Mouse (Mus musculus): Measurements from ENCODE around the gene Hps6. TPM values are rescaled to one million over a fixed set of nuclear protein-coding genes. Genes with fewer than 3 reads are reported as not detected.

Hps6 gene
- polyA plus RNA-seq, 1 experiment from 2014 or later, result 7.2 TPM

- Histone ChIP-seq H3K9me3 (ENCODE audit: control insufficient read depth, low read length) (no peaks in the 10 kb centered on the region; the same call in 1 of the 2 replicates), H3K4me3 (ENCODE audit: low read length) (no peak overlapping the region), H3K36me3 (ENCODE audit: control insufficient read depth, insufficient read depth, low read length) (no peaks in the 10 kb centered on the region), H3K4me2 (ENCODE audit: low read length) (no peak overlapping the region), H3K27me3 (replicated peaks; ENCODE audit: control insufficient read depth, insufficient read depth, low read length) (no peaks in the 10 kb centered on the region), H3K4me1 (ENCODE audit: control insufficient read depth, insufficient read depth, low read depth, low read length) (no peaks in the 10 kb centered on the region), H3K27ac (ENCODE audit: low read depth, low read length) (no peak overlapping the region), H3K9ac (ENCODE audit: low read depth, low read length) (no peak overlapping the region)
- 86% methylated on average over 6 of the region's 6 CpGs for WGBS
- no peak for ATAC-seq
Observed at GRCm38 (mm10) chr19:46024959-46025358, 21.7 kb downstream of the Hps6 start.

GRCm38 (mm10) chr19:46026567-46026966, 23.3 kb downstream of the Hps6 start:
- ATAC-seq, result no peak
- H3K36me3 ChIP-seq (ENCODE audit: control insufficient read depth, insufficient read depth, low read length), result no peaks in the 10 kb centered on the region
- WGBS, result 47% methylated on average over 8 of the region's 8 CpGs
- no peaks in the 10 kb centered on the region for H3K4me1 ChIP-seq (ENCODE audit: control insufficient read depth, insufficient read depth, low read depth, low read length)
- H3K27ac ChIP-seq (ENCODE audit: low read depth, low read length), result no peak overlapping the region
- H3K4me2 ChIP-seq (ENCODE audit: low read length), result no peak overlapping the region
- H3K9ac ChIP-seq (ENCODE audit: low read depth, low read length), result no peak overlapping the region
- no peaks in the 10 kb centered on the region; the same call in 1 of the 2 replicates for H3K9me3 ChIP-seq (ENCODE audit: control insufficient read depth, low read length)
- H3K4me3 ChIP-seq (ENCODE audit: low read length), result no peak overlapping the region
- no peaks in the 10 kb centered on the region for H3K27me3 ChIP-seq (replicated peaks; ENCODE audit: control insufficient read depth, insufficient read depth, low read length)

- Histone ChIP-seq H3K27me3 (replicated peaks; ENCODE audit: control insufficient read depth, insufficient read depth, low read length) (no peaks in the 10 kb centered on the region), H3K9me3 (ENCODE audit: control insufficient read depth, low read length) (no peaks in the 10 kb centered on the region; the same call in 1 of the 2 replicates), H3K9ac (ENCODE audit: low read depth, low read length) (no peak overlapping the region), H3K4me3 (ENCODE audit: low read length) (no peak overlapping the region), H3K36me3 (ENCODE audit: control insufficient read depth, insufficient read depth, low read length) (peaks cover 14% of the 10 kb centered on the region), H3K4me1 (ENCODE audit: control insufficient read depth, insufficient read depth, low read depth, low read length) (no peaks in the 10 kb centered on the region), H3K27ac (ENCODE audit: low read depth, low read length) (no peak overlapping the region), H3K4me2 (ENCODE audit: low read length) (no peak overlapping the region)
- 75% methylated on average over 11 of the region's 11 CpGs for WGBS
- no peak for ATAC-seq
Observed at GRCm38 (mm10) chr19:46028747-46029320, 25.5 kb downstream of the Hps6 start.

GRCm38 (mm10) chr19:46029652-46030051, 26.3 kb downstream of the Hps6 start:
- Histone ChIP-seq H3K4me3 (ENCODE audit: low read length) (no peak overlapping the region), H3K9ac (ENCODE audit: low read depth, low read length) (no peak overlapping the region), H3K4me2 (ENCODE audit: low read length) (no peak overlapping the region), H3K36me3 (ENCODE audit: control insufficient read depth, insufficient read depth, low read length) (peaks cover 22% of the 10 kb centered on the region), H3K4me1 (ENCODE audit: control insufficient read depth, insufficient read depth, low read depth, low read length) (no peaks in the 10 kb centered on the region), H3K27ac (ENCODE audit: low read depth, low read length) (no peak overlapping the region), H3K27me3 (replicated peaks; ENCODE audit: control insufficient read depth, insufficient read depth, low read length) (no peaks in the 10 kb centered on the region), H3K9me3 (ENCODE audit: control insufficient read depth, low read length) (no peaks in the 10 kb centered on the region; the same call in 1 of the 2 replicates)
- no peak for ATAC-seq
- WGBS, result 96% methylated on average over 1 of the region's 1 CpGs

GRCm38 (mm10) chr19:46030196-46030983, 27.1 kb downstream of the Hps6 start:
- Histone ChIP-seq H3K4me1 (ENCODE audit: control insufficient read depth, insufficient read depth, low read depth, low read length) (no peaks in the 10 kb centered on the region), H3K27me3 (replicated peaks; ENCODE audit: control insufficient read depth, insufficient read depth, low read length) (no peaks in the 10 kb centered on the region), H3K9me3 (ENCODE audit: control insufficient read depth, low read length) (no peaks in the 10 kb centered on the region; the same call in 1 of the 2 replicates), H3K4me2 (ENCODE audit: low read length) (no peak overlapping the region), H3K9ac (ENCODE audit: low read depth, low read length) (no peak overlapping the region), H3K4me3 (ENCODE audit: low read length) (no peak overlapping the region), H3K36me3 (ENCODE audit: control insufficient read depth, insufficient read depth, low read length) (peaks cover 30% of the 10 kb centered on the region), H3K27ac (ENCODE audit: low read depth, low read length) (no peak overlapping the region)
- no peak for ATAC-seq
- 95% methylated on average over 10 of the region's 10 CpGs for WGBS

GRCm38 (mm10) chr19:46031689-46032432, 28.6 kb downstream of the Hps6 start:
- ATAC-seq, result no peak
- Histone ChIP-seq H3K27ac (ENCODE audit: low read depth, low read length) (no peak overlapping the region), H3K4me2 (ENCODE audit: low read length) (no peak overlapping the region), H3K4me1 (ENCODE audit: control insufficient read depth, insufficient read depth, low read depth, low read length) (peaks cover 5% of the 10 kb centered on the region), H3K4me3 (ENCODE audit: low read length) (no peak overlapping the region), H3K9me3 (ENCODE audit: control insufficient read depth, low read length) (no peaks in the 10 kb centered on the region; the same call in 1 of the 2 replicates), H3K27me3 (replicated peaks; ENCODE audit: control insufficient read depth, insufficient read depth, low read length) (no peaks in the 10 kb centered on the region), H3K36me3 (ENCODE audit: control insufficient read depth, insufficient read depth, low read length) (peaks cover 38% of the 10 kb centered on the region), H3K9ac (ENCODE audit: low read depth, low read length) (no peak overlapping the region)
- WGBS, result 65% methylated on average over 9 of the region's 9 CpGs

- WGBS, result 87% methylated on average over 26 of the region's 26 CpGs
- H3K4me2 ChIP-seq (ENCODE audit: low read length), result no peak overlapping the region
- H3K9me3 ChIP-seq (ENCODE audit: control insufficient read depth, low read length), result no peaks in the 10 kb centered on the region; the same call in 1 of the 2 replicates
- no peak overlapping the region for H3K27ac ChIP-seq (ENCODE audit: low read depth, low read length)
- no peaks in the 10 kb centered on the region for H3K27me3 ChIP-seq (replicated peaks; ENCODE audit: control insufficient read depth, insufficient read depth, low read length)
- peaks cover 16% of the 10 kb centered on the region for H3K4me1 ChIP-seq (ENCODE audit: control insufficient read depth, insufficient read depth, low read depth, low read length)
- no peak for ATAC-seq
- H3K4me3 ChIP-seq (ENCODE audit: low read length), result no peak overlapping the region
- peaks cover 38% of the 10 kb centered on the region for H3K36me3 ChIP-seq (ENCODE audit: control insufficient read depth, insufficient read depth, low read length)
- no peak overlapping the region for H3K9ac ChIP-seq (ENCODE audit: low read depth, low read length)
Observed at GRCm38 (mm10) chr19:46032731-46033510, 29.6 kb downstream of the Hps6 start.

- Histone ChIP-seq H3K4me1 (ENCODE audit: control insufficient read depth, insufficient read depth, low read depth, low read length) (peaks cover 23% of the 10 kb centered on the region), H3K36me3 (ENCODE audit: control insufficient read depth, insufficient read depth, low read length) (peaks cover 38% of the 10 kb centered on the region), H3K9me3 (ENCODE audit: control insufficient read depth, low read length) (no peaks in the 10 kb centered on the region; the same call in 1 of the 2 replicates), H3K27ac (ENCODE audit: low read depth, low read length) (no peak overlapping the region), H3K27me3 (replicated peaks; ENCODE audit: control insufficient read depth, insufficient read depth, low read length) (no peaks in the 10 kb centered on the region), H3K4me2 (ENCODE audit: low read length) (no peak overlapping the region), H3K9ac (ENCODE audit: low read depth, low read length) (no peak overlapping the region), H3K4me3 (ENCODE audit: low read length) (no peak overlapping the region)
- 90% methylated on average over 11 of the region's 11 CpGs for WGBS
- ATAC-seq, result no peak
Observed at GRCm38 (mm10) chr19:46033911-46034310, 30.6 kb downstream of the Hps6 start.

Measured in hindbrain, embryonic 16.5 days (tissue).